Mouse (Mus musculus): ENCODE measurements at regions not wholly inside any gene's neighbourhood (a gene's known extent, or its start where the extent isn't known, plus 50 kb on each side); places are given as distances from the start of the nearest gene placed in this dataset.

GRCm38 (mm10) chr5:4499036-4499435, 258.8 kb downstream of the Fzd1 start:
- DNase-seq (ENCODE audit: low spot score in 2 of 2) = no peak

- no peak for DNase-seq (ENCODE audit: low spot score in 2 of 2)
These were observed 259.4 kb downstream of the Fzd1 start for GRCm38 (mm10) chr5:4498425-4498824.

GRCm38 (mm10) chr5:4496907-4497200, 261.0 kb downstream of the Fzd1 start:
- DNase-seq (ENCODE audit: low spot score in 2 of 2) = no peak

GRCm38 (mm10) chr5:4496132-4496906, 261.5 kb downstream of the Fzd1 start:
- DNase-seq (ENCODE audit: low spot score in 2 of 2) = peak; percentile 41 to 50

GRCm38 (mm10) chr5:4495482-4495881, 262.4 kb downstream of the Fzd1 start:
- DNase-seq (ENCODE audit: low spot score in 2 of 2) = no peak

GRCm38 (mm10) chr5:4486391-4487132, 271.3 kb downstream of the Fzd1 start:
- DNase-seq (ENCODE audit: low spot score in 2 of 2) = no peak

- peak in 1 of 2 experiments; percentile 4 for DNase-seq (ENCODE audit: low spot score in 2 of 2)
These were observed 272.1 kb downstream of the Fzd1 start for GRCm38 (mm10) chr5:4485542-4486390.

- no peak for DNase-seq (ENCODE audit: low spot score in 2 of 2)
These were observed 273.1 kb downstream of the Fzd1 start for GRCm38 (mm10) chr5:4484780-4485179.

GRCm38 (mm10) chr5:4484151-4484550, 273.7 kb downstream of the Fzd1 start:
- DNase-seq (ENCODE audit: low spot score in 2 of 2) = no peak

- DNase-seq (ENCODE audit: low spot score in 2 of 2) = no peak
These were observed 282.1 kb downstream of the Mterf1b start for GRCm38 (mm10) chr5:4474255-4474654.

Measured in right cerebral cortex, postnatal 36 days (tissue).